Mouse (Mus musculus) liver, postnatal 0 days (tissue): ENCODE results near the gene Dnlz.

Source experiments
- CTCF ChIP-seq: sonication (generic); IDR thresholded peaks from 2 replicates; pipeline ENCODE4 v1.5.1; 2016; ENCODE audit warnings: antibody characterized with exemption, low read depth
- EP300 ChIP-seq: IDR thresholded peaks from 2 replicates; pipeline ENCODE4 v1.6.1; 2016; ENCODE audit warnings: antibody characterized with exemption, low read depth, mild to moderate bottlenecking

GRCm38 (mm10) chr2:26352291-26352910 is 491 bp upstream of the Dnlz start:
- no peak for TF ChIP-seq EP300
- no peak for TF ChIP-seq CTCF
